Mouse (Mus musculus) urinary bladder, postnatal 25 days (tissue): ENCODE results near the gene Golga2.
"Not testable (repeated sequence)": the region's sequence is repeated elsewhere in the genome, so short reads cannot be mapped to it uniquely, and the experiment has no call there.

Source experiments
- DNase-seq: peaks from one replicate; pipeline ENCODE4 v3.0.0; 2022; ENCODE audit warnings: low spot score

Golga2 gene

GRCm38 (mm10) chr2:32288371-32288931 is 1.3 kb downstream of the Golga2 start:
- DNase-seq = no peak

GRCm38 (mm10) chr2:32289578-32289977 is 2.4 kb downstream of the Golga2 start:
- no peak for DNase-seq

- no peak for DNase-seq
Observed at GRCm38 (mm10) chr2:32294348-32294747, 7.2 kb downstream of the Golga2 start.

- no peak for DNase-seq
Observed at GRCm38 (mm10) chr2:32295285-32295684, 8.1 kb downstream of the Golga2 start.

GRCm38 (mm10) chr2:32295842-32296241 is 8.7 kb downstream of the Golga2 start:
- not testable (repeated sequence) for DNase-seq

- no peak for DNase-seq
Observed at GRCm38 (mm10) chr2:32299469-32299868, 12.3 kb downstream of the Golga2 start.

- no peak for DNase-seq
Observed at GRCm38 (mm10) chr2:32302952-32303351, 15.8 kb downstream of the Golga2 start.

GRCm38 (mm10) chr2:32304145-32304832 is 17.1 kb downstream of the Golga2 start:
- DNase-seq = peak; percentile 45

- DNase-seq = no peak
Observed at GRCm38 (mm10) chr2:32305668-32306067, 18.5 kb downstream of the Golga2 start.

- no peak for DNase-seq
Observed at GRCm38 (mm10) chr2:32306176-32306575, 19.0 kb downstream of the Golga2 start.

GRCm38 (mm10) chr2:32307247-32307798 is 20.1 kb downstream of the Golga2 start:
- DNase-seq = no peak

- DNase-seq = peak; percentile 50
Observed at GRCm38 (mm10) chr2:32307941-32308760, 21.0 kb downstream of the Golga2 start.

GRCm38 (mm10) chr2:32308870-32309568 is 21.8 kb downstream of the Golga2 start:
- no peak for DNase-seq

GRCm38 (mm10) chr2:32310096-32310845 is 23.1 kb downstream of the Golga2 start:
- no peak for DNase-seq

GRCm38 (mm10) chr2:32311443-32312317 is 24.5 kb downstream of the Golga2 start:
- no peak for DNase-seq

GRCm38 (mm10) chr2:32312318-32312964 is 25.3 kb downstream of the Golga2 start:
- DNase-seq = peak; percentile 82

- no peak for DNase-seq
Observed at GRCm38 (mm10) chr2:32314831-32315230, 27.6 kb downstream of the Golga2 start.

GRCm38 (mm10) chr2:32315751-32316150 is 28.6 kb downstream of the Golga2 start:
- DNase-seq = peak; percentile 30

GRCm38 (mm10) chr2:32316887-32317656 is 29.9 kb downstream of the Golga2 start:
- no peak for DNase-seq
